Mouse (Mus musculus) inflammation-experienced regulatory T-cells, adult 16 weeks (primary cell): Measurements from ENCODE around the gene Rab15. TPM values are rescaled to one million over a fixed set of nuclear protein-coding genes. Genes with fewer than 3 reads are reported as not detected.

Source experiments
- polyA plus RNA-seq: library from polyadenylated mRNA; unstranded; fragments of 100-300 nt; shearing (Covaris generic); gene quantifications from one replicate; pipeline ENCODE4 v1.2.1, GENCODE M21; 2017

The Rab15 gene
- not detected for polyA plus RNA-seq

GRCm38 (mm10) chr12:76822651-76823041 lies at the start of gene Rab15:
TSS of gene Rab15 (minus strand) at chr12:76822908.

GRCm38 (mm10) chr12:76795350-76795749 lies 27.4 kb downstream of the Rab15 start, which contains the start of gene Gpx2:
TSS of gene Gpx2 (minus strand) at chr12:76795554.

DNA sequence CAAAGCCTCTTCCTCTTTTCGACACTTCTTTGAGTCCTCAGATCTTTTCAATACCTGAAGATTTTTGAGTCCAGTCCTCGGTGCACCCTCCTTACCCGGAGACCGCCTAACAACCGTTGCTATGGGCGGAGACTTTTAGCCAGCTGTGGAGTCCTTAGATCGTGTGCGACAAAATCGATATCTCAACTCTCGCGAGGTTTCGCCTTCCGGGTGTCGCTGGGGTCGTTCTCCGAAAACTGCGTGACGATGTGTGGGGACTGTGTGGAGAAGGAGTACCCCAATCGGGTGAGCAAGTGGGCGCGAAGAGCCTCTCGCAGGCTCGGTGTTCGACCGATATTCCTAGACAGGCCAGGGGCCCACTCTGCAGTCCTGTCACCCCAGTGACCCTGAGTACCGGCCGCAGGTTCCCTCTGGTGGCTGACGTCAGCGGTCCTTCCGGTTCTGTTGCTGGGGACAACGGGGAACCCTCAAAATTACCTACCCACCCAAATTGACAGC lies 57.3 kb downstream of the Rab15 start, which contains the start of the genes Churc1 and Fntb:
Gene Churc1 (plus strand): TSS at position 185 of the 498 bp plus-strand sequence.
Gene Fntb (plus strand): TSS at position 236 of the 498 bp plus-strand sequence.

Other genes starting within 250 kb of the Rab15 start
- 1.0 TPM for gene Sptb, start 112.4 kb downstream of the Rab15 start, polyA plus RNA-seq
- gene Churc1, start 57.4 kb downstream of the Rab15 start, polyA plus RNA-seq: 159 TPM
- 16.1 TPM for gene Fntb, start 57.3 kb downstream of the Rab15 start, polyA plus RNA-seq
- 0.30 TPM for gene Gpx2, start 27.4 kb downstream of the Rab15 start, polyA plus RNA-seq
- gene Max, start 139.3 kb upstream of the Rab15 start, polyA plus RNA-seq: 140 TPM